Mouse (Mus musculus) heart, embryonic 13.5 days (tissue): Measurements from ENCODE around the gene Zwilch. TPM values are rescaled to one million over a fixed set of nuclear protein-coding genes. Genes with fewer than 3 reads are reported as not detected.
"Not testable (repeated sequence)": the region's sequence is repeated elsewhere in the genome, so short reads cannot be mapped to it uniquely, and the experiment has no call there.

Experiments used
- ATAC-seq: fragments of 200-750 bp; cut with Nextera tagmentation; 2 replicates; pipeline ENCODE4 v1.8.0; 2017; ENCODE audit warnings: moderate TSS enrichment; ENCODE audit not compliant: insufficient number of reproducible peaks, low FRiP score, low TSS enrichment; ENCODE audit errors: extremely low read depth
- H3K27ac ChIP-seq: fragments of 300-500 bp; sonication (generic); replicated peaks from 2 replicates; pipeline ENCODE4 v1.5.1; 2015; ENCODE audit warnings: moderate library complexity, mild to moderate bottlenecking, inconsistent platforms
- H3K27me3 ChIP-seq: fragments of 300-500 bp; sonication (generic); replicated peaks from 2 replicates; pipeline ENCODE4 v1.6.1; 2015; ENCODE audit warnings: mild to moderate bottlenecking, inconsistent platforms
- H3K36me3 ChIP-seq: fragments of 300-500 bp; sonication (generic); 2 replicates; pipeline ENCODE4 v1.6.1; 2015; ENCODE audit warnings: mild to moderate bottlenecking, inconsistent platforms
- H3K4me1 ChIP-seq: fragments of 300-500 bp; sonication (generic); 2 replicates; pipeline ENCODE4 v1.6.1; 2015; ENCODE audit warnings: inconsistent platforms
- H3K4me2 ChIP-seq: fragments of 300-500 bp; sonication (generic); 2 replicates; pipeline ENCODE4 v1.6.1; 2015; ENCODE audit warnings: inconsistent platforms, mild to moderate bottlenecking, moderate library complexity
- H3K4me3 ChIP-seq: fragments of 300-500 bp; sonication (generic); 2 replicates; pipeline ENCODE4 v1.5.1; 2015; ENCODE audit warnings: moderate library complexity, mild to moderate bottlenecking, inconsistent platforms
- H3K9ac ChIP-seq: fragments of 300-500 bp; sonication (generic); 2 replicates; pipeline ENCODE4 v1.6.1; 2015; ENCODE audit warnings: inconsistent platforms, mild to moderate bottlenecking, moderate library complexity
- H3K9me3 ChIP-seq: fragments of 300-500 bp; sonication (generic); 2 replicates; pipeline ENCODE4 v1.6.1; 2016; ENCODE audit warnings: inconsistent platforms
- WGBS: fragments of 180-500 bp; shearing (Covaris S2); methylation state at CpG from one replicate; pipeline ENCODE4 v1.1.7; 2015; ENCODE audit warnings: mixed read lengths; 5-methylcytosine and 5-hydroxymethylcytosine counted together
- polyA plus RNA-seq: library from polyadenylated mRNA; unstranded; fragments of >200 nt; fragmentation: Nextera tagmentation; extraction: Ambion mirVana; gene quantifications from 2 replicates; pipeline ENCODE4 v1.2.1, GENCODE M21; 2015

Zwilch gene
- polyA plus RNA-seq, 1 experiment from 2014 or later = 19.9 TPM

DNA sequence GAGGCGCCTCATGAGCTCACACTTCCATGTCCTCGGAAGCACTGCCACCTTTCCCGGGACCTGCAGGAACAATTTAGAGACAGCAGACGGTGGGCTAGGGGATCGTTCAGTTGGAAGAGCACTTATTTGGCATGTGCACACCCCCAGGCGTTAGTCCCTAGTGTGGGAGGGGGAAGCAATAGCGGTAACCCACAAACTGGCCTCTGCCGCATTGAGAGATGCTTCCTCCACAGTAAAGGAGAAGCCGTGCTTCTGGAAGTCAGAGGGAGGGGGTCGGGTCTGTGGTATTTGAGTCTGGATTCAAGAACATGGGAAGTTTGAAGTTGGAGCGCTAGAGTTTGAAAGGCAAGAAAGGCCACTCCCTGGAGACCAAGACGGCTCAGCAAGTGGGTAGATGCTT is 46.8 kb downstream of the Zwilch start:
- 48% methylated on average over 12 of the region's 12 CpGs for WGBS
- H3K36me3 ChIP-seq = no peaks in the 10 kb centered on the region
- no peaks in the 10 kb centered on the region for H3K9me3 ChIP-seq
- no peak overlapping the region for H3K27ac ChIP-seq
- peaks cover 18% of the 10 kb centered on the region for H3K4me1 ChIP-seq
- peak overlapping the region; percentile 28 for H3K4me2 ChIP-seq
- no peak overlapping the region for H3K4me3 ChIP-seq
- ATAC-seq = no peak
- H3K9ac ChIP-seq = peak overlapping the region; percentile 47; the same call in 1 of the 2 replicates
- H3K27me3 ChIP-seq = no peaks in the 10 kb centered on the region

DNA sequence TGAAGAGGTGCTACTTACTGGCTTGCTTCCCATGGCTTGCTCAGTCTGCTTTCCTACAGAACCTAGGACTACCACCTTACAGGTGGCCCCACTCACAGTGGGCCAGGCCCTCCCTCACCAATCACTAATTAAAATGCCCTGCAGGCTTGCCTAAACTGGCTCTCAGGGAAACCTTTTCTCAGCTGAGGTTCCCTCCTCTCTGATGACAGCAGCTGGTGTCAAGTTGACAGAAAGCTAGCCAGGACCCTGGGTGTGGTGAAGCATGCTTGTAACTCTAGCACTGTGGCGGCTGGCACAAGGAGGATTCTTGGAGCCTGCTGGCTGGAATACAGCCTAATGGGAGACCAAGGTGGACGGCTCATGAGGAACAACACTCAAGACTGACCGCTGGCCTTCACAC is 47.6 kb downstream of the Zwilch start:
- Histone ChIP-seq H3K9ac (0 out of 2 replicates have a peak overlapping the region, but pooled peaks have one; percentile 47), H3K9me3 (no peaks in the 10 kb centered on the region), H3K36me3 (no peaks in the 10 kb centered on the region), H3K4me2 (no peak overlapping the region), H3K27ac (no peak overlapping the region; the same call in 1 of the 2 replicates), H3K4me3 (no peak overlapping the region), H3K27me3 (no peaks in the 10 kb centered on the region), H3K4me1 (peaks cover 18% of the 10 kb centered on the region)
- 41% methylated on average over 3 of the region's 3 CpGs for WGBS
- no peak for ATAC-seq

DNA sequence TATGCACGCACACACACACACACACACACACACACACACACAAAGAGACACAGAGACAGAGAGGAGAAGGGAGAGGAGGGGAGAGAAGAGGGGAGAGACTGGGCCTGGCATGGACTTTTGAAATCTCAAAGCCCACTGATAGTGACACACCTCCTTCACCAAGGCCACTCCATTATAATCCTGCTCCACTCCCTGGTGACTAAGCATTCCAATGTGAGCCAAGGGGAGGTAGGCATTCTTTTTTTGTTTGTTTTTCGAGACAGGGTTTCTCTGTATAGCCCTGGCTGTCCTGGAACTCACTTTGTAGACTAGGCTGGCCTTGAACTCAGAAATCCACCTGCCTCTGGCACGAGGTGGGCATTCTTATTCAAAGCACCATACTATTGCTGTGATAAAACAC is 48.1 kb downstream of the Zwilch start:
- not testable (repeated sequence) for H3K4me3 ChIP-seq, H3K27ac ChIP-seq, H3K36me3 ChIP-seq, H3K4me2 ChIP-seq, H3K27me3 ChIP-seq, H3K9me3 ChIP-seq, H3K9ac ChIP-seq, ATAC-seq
- H3K4me1 ChIP-seq = peaks cover 18% of the 10 kb centered on the region
- 62% methylated on average over 3 of the region's 3 CpGs for WGBS

DNA sequence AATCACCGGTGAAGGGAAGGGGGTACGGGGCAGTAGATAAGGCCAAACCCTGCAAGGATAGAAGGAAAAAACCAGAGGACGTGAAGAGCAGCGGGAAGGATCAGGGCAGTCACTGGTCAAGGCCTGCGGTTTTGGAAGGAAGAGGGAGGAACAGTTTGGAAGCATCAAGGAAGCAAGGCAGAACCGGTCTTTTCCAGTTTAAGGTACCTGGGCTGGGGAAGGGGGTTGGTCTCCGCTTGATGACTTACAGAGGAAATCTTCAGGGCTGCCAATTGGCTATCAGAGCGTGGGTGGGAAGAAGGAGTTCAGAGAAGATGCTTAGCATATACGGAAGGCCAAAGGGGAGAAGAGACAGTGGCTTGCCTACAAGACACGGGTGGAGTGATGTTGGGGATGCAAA is 50.3 kb downstream of the Zwilch start:
- no peak overlapping the region for H3K9ac ChIP-seq
- H3K4me1 ChIP-seq = peaks cover 18% of the 10 kb centered on the region
- no peak for ATAC-seq
- no peaks in the 10 kb centered on the region for H3K36me3 ChIP-seq
- H3K4me3 ChIP-seq = no peak overlapping the region
- H3K27me3 ChIP-seq = no peaks in the 10 kb centered on the region
- H3K27ac ChIP-seq = no peak overlapping the region
- 84% methylated on average over 10 of the region's 10 CpGs for WGBS
- H3K9me3 ChIP-seq = no peaks in the 10 kb centered on the region
- no peak overlapping the region for H3K4me2 ChIP-seq

GRCm38 (mm10) chr9:64120584-64121277 is 52.2 kb downstream of the Zwilch start:
- 34% methylated on average over 11 of the region's 11 CpGs for WGBS
- H3K36me3 ChIP-seq = no peaks in the 10 kb centered on the region
- H3K9me3 ChIP-seq = no peaks in the 10 kb centered on the region
- H3K27ac ChIP-seq = 0 out of 2 replicates have a peak overlapping the region, but pooled peaks have one; percentile 7
- H3K4me2 ChIP-seq = no peak overlapping the region
- no peak overlapping the region for H3K4me3 ChIP-seq
- no peak overlapping the region for H3K9ac ChIP-seq
- no peak for ATAC-seq
- H3K4me1 ChIP-seq = peaks cover 22% of the 10 kb centered on the region
- H3K27me3 ChIP-seq = no peaks in the 10 kb centered on the region

DNA sequence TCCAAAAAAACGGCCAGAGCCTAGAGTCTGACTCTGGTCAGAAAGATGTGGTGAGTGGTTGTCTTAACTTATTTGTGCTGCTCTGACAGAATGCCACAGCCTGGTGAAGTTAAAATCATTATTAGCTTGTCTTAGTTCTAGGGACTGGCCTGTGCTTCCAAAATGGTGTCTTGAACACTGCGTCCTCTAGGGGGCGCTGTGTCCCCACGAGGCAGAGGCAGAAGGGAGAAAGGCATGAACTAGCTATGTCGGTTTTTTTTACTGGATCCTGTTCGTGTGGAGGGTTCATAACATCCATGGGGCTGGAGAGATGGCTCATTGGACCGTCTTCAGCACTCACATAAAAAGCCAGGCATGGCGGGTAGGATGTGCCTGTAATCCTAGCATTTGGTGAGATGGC is 53.0 kb downstream of the Zwilch start:
- ATAC-seq = no peak
- no peaks in the 10 kb centered on the region for H3K27me3 ChIP-seq
- H3K36me3 ChIP-seq = no peaks in the 10 kb centered on the region
- no peak overlapping the region for H3K9ac ChIP-seq
- 31% methylated on average over 8 of the region's 8 CpGs for WGBS
- H3K4me2 ChIP-seq = no peak overlapping the region
- H3K4me1 ChIP-seq = peaks cover 19% of the 10 kb centered on the region
- no peak overlapping the region for H3K4me3 ChIP-seq
- no peak overlapping the region for H3K27ac ChIP-seq
- no peaks in the 10 kb centered on the region for H3K9me3 ChIP-seq

GRCm38 (mm10) chr9:64116876-64117275 is 56.0 kb downstream of the Zwilch start, which contains the start of gene Lctl:
Lctl (plus strand) TSS chr9:64117147.
- 73% methylated on average over 3 of the region's 3 CpGs for WGBS
- no peaks in the 10 kb centered on the region for H3K36me3 ChIP-seq
- H3K27me3 ChIP-seq = no peaks in the 10 kb centered on the region
- no peak for ATAC-seq
- H3K9ac ChIP-seq = no peak within 1 kb of the TSS; the same call in 1 of the 2 replicates
- peak within 1 kb of the TSS; percentile 32; the same call in 1 of the 2 replicates for H3K27ac ChIP-seq
- no peaks in the 10 kb centered on the region for H3K9me3 ChIP-seq
- H3K4me3 ChIP-seq = no peak within 1 kb of the TSS
- peaks cover 38% of the 10 kb centered on the region for H3K4me1 ChIP-seq
- H3K4me2 ChIP-seq = no peak within 1 kb of the TSS

DNA sequence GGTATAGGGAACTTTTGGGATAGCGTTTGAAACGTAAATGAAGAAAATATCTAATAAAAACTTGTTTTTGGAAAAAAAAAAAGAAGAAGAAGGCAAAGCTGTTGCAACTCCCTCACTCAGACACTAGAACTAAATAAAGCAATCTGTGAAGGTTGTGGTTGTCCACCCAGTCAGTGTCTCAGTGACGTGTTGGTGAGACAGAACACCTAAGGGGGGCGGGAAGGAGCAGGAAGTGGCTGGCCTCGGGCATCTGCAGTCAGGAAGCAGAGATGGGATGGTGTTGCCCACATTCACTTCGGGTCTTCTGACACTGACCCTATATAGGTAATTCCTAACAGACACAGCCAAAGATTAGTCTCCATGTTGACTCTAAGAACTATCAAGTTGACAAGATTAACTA is 57.1 kb downstream of the Zwilch start:
- Histone ChIP-seq H3K9ac (no peak overlapping the region), H3K4me3 (no peak overlapping the region), H3K4me2 (no peak overlapping the region), H3K36me3 (no peaks in the 10 kb centered on the region), H3K4me1 (peaks cover 38% of the 10 kb centered on the region), H3K27ac (no peak overlapping the region), H3K27me3 (no peaks in the 10 kb centered on the region), H3K9me3 (no peaks in the 10 kb centered on the region)
- ATAC-seq = no peak
- WGBS = 76% methylated on average over 6 of the region's 6 CpGs

DNA sequence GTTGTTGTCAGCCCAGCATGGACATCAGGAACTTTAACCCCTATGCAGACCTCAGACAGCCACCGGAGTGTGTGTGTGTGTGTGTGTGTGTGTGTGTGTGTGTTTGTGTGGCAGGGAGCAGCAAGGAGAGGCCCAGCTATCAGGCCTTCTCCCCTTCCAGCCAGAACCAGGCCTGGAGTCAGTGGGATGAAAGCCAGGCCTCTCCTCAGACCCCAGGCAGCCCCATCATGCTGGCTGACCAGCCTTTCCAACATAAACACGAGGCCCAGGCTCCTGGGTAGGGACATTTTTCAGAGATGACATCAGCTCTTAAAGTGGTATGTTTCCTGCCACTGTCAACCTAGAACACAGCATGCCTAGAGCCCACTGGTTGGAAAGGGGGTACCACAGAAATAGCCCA is 58.3 kb downstream of the Zwilch start:
- ATAC-seq = peak; percentile 43; the same call in 1 of the 2 replicates
- 9% methylated on average over 2 of the region's 2 CpGs for WGBS
- peak overlapping the region; percentile 71 for H3K9ac ChIP-seq

GRCm38 (mm10) chr9:64110502-64110901 is 62.4 kb downstream of the Zwilch start:
- Histone ChIP-seq H3K27me3 (no peaks in the 10 kb centered on the region), H3K9me3 (no peaks in the 10 kb centered on the region), H3K4me1 (peaks cover 30% of the 10 kb centered on the region), H3K4me3 (no peak overlapping the region), H3K27ac (no peak overlapping the region), H3K9ac (no peak overlapping the region), H3K4me2 (no peak overlapping the region), H3K36me3 (no peaks in the 10 kb centered on the region)
- no peak for ATAC-seq
- 95% methylated on average over 16 of the region's 16 CpGs for WGBS

More for the DNA sequence above, 58.3 kb downstream of the Zwilch start:
- Histone ChIP-seq H3K4me1 (peaks cover 38% of the 10 kb centered on the region), H3K27me3 (no peaks in the 10 kb centered on the region), H3K27ac (peak overlapping the region; percentile 90), H3K36me3 (no peaks in the 10 kb centered on the region), H3K9me3 (no peaks in the 10 kb centered on the region), H3K4me3 (no peak overlapping the region), H3K4me2 (no peak overlapping the region)

GRCm38 (mm10) chr9:64105301-64105700 is 67.6 kb downstream of the Zwilch start:
- H3K4me3 ChIP-seq = no peak overlapping the region
- H3K4me1 ChIP-seq = peaks cover 15% of the 10 kb centered on the region
- no peaks in the 10 kb centered on the region for H3K9me3 ChIP-seq
- no peaks in the 10 kb centered on the region for H3K36me3 ChIP-seq
- no peak for ATAC-seq
- H3K9ac ChIP-seq = no peak overlapping the region
- no peak overlapping the region for H3K27ac ChIP-seq
- no peak overlapping the region for H3K4me2 ChIP-seq
- H3K27me3 ChIP-seq = no peaks in the 10 kb centered on the region
- WGBS = 59% methylated on average over 6 of the region's 6 CpGs

DNA sequence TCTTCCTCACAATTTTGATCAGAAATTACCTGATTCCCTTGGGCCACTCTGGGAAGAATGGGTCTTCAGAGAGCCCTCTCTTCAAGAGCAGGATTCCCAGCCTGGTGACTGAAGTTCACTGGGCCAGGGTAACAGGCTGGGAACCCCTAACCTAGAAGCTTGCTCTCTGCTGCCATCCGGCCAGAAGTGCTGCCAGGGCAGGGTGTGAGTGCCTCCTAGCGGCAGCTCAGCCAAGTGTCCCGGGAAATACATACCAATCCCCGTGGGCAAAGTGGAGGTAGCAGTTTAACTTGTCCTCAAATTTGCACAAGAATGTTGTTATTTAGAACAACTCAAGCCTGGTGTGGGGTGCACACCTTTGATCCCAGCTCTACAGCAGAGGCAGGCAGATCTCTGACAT is 72.5 kb downstream of the Zwilch start:
- Histone ChIP-seq H3K27me3 (no peaks in the 10 kb centered on the region), H3K4me3 (no peak overlapping the region), H3K9ac (no peak overlapping the region), H3K9me3 (no peaks in the 10 kb centered on the region), H3K27ac (no peak overlapping the region), H3K4me1 (peaks cover 20% of the 10 kb centered on the region), H3K36me3 (no peaks in the 10 kb centered on the region), H3K4me2 (no peak overlapping the region)
- 4% methylated on average over 4 of the region's 4 CpGs for WGBS
- ATAC-seq = no peak
